Mouse (Mus musculus) C2C12 (cell line): ENCODE measurements around the gene Gm29423. TPM values are rescaled to one million over a fixed set of nuclear protein-coding genes. Genes with fewer than 3 reads are reported as not detected.
"Not testable (repeated sequence)": the region's sequence is repeated elsewhere in the genome, so short reads cannot be mapped to it uniquely, and the experiment has no call there.

Experiments
- H3K27me3 ChIP-seq: one replicate; pipeline ENCODE4 v1.6.1; 2011; ENCODE audit not compliant: control insufficient read depth, insufficient read depth, insufficient read length
- H3K36me3 ChIP-seq: one replicate; pipeline ENCODE4 v1.6.1; 2011; ENCODE audit not compliant: control insufficient read depth, insufficient read depth
- H3K4me3 ChIP-seq: one replicate; pipeline ENCODE4 v1.5.1; 2011; ENCODE audit warnings: mild to moderate bottlenecking, control low read depth; ENCODE audit not compliant: poor library complexity, insufficient read depth, severe bottlenecking
- H3K79me2 ChIP-seq: one replicate; pipeline ENCODE4 v1.6.1; 2011; ENCODE audit not compliant: control insufficient read depth, insufficient read depth
- H3K79me3 ChIP-seq: one replicate; pipeline ENCODE4 v1.6.1; 2011; ENCODE audit warnings: low read depth, control low read depth
- H3ac ChIP-seq: one replicate; pipeline ENCODE3; 2011; ENCODE audit warnings: low read depth; ENCODE audit not compliant: control insufficient read depth, insufficient read length
- long read RNA-seq, 2 experiments: library from polyadenylated mRNA; unstranded; transcript quantifications; one replicate each; pipeline ENCODE4 v2.0.0; 2019 to 2020
- polyA plus RNA-seq: library from polyadenylated mRNA; unstranded; fragments of >200 nt; fragmentation: generic; extraction: Trizol; gene quantifications from one replicate; pipeline ENCODE4 v1.2.1, GENCODE M21; 2012; ENCODE audit warnings: missing spikeins

Gene Gm29423
- not detected for polyA plus RNA-seq
- long read RNA-seq, experiment 1, result 0 reads
- long read RNA-seq, experiment 2, result 0 reads

DNA sequence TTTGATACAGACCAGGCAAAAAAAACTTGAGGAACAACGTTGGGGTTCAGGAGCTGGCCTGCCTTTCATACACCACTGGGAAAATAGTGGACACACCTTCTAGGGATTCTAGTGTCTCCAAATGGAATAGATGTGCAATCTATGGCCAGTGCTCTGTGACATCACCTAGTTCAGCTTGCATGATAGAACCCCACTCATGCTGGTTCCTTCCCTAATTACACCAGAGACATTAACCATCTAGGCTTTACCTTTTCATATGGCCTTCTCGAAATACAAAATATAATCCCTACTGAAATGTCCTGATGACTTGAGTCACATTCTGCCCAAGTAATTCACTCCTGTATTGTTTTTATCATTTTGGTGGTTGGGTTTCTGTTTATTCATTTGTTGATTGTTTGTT is at the start of gene Gm29423, which contains the start of gene Gm29644:
Gm29423 (minus strand) TSS at position 101 of the 400 bp plus-strand sequence.
Gm29644 (minus strand) TSS at position 157 of the 400 bp plus-strand sequence.
- H3K79me2 ChIP-seq, H3K79me3 ChIP-seq, H3ac ChIP-seq, H3K27me3 ChIP-seq, H3K4me3 ChIP-seq, H3K36me3 ChIP-seq: not testable (repeated sequence)

DNA sequence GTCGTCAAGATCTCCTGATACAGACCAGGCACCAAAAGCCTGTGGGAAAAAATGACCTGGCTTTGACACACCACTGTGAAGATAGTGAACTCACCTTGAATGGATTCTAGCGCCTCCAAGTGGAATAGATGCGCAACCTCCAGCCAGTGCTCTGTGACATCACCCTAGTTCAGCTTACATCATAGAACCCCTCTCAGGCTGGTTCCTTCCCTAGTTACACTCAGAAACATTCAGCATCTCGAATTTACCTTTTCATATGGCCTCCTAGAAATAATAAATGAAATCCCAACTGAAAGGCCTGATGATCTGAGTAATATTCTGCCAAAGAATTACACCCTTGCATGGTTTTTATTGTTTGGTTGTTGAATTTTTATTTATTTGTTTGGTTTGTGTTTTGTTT is 29.5 kb downstream of the Gm29423 start, which contains the start of gene Gm21118:
Gm21118 (minus strand) TSS at position 101 of the 400 bp plus-strand sequence.
- not testable (repeated sequence) for H3K79me3 ChIP-seq, H3ac ChIP-seq, H3K79me2 ChIP-seq, H3K4me3 ChIP-seq, H3K36me3 ChIP-seq, H3K27me3 ChIP-seq

Other genes with a start within 250 kb of the Gm29423 start
- gene Gm21118, start 29.6 kb downstream of the Gm29423 start, polyA plus RNA-seq, result not detected
- not detected for gene Gm29644, start 56 bp upstream of the Gm29423 start, polyA plus RNA-seq
- gene Gm20888, start 138.6 kb upstream of the Gm29423 start, polyA plus RNA-seq, result not detected